Mouse (Mus musculus) embryonic facial prominence, embryonic 13.5 days (tissue): ENCODE results near the gene Omt2a. TPM values are rescaled to one million over a fixed set of nuclear protein-coding genes. Genes with fewer than 3 reads are reported as not detected.
A peak's percentile ranks its signal among the peaks of the same experiment; 100 is the strongest.
"Not testable (repeated sequence)": the region's sequence is repeated elsewhere in the genome, so short reads cannot be mapped to it uniquely, and the experiment has no call there.

Experiments
- ATAC-seq: fragments of 200-750 bp; cut with Nextera tagmentation; 2 replicates; pipeline ENCODE4 v1.8.0; 2017; ENCODE audit warnings: low read depth; ENCODE audit not compliant: insufficient number of reproducible peaks, insufficient read depth, low FRiP score, low TSS enrichment
- H3K27ac ChIP-seq: fragments of 300-500 bp; sonication (generic); 2 replicates; pipeline ENCODE4 v1.5.1; 2015; ENCODE audit warnings: moderate library complexity, mild to moderate bottlenecking, inconsistent platforms
- H3K27me3 ChIP-seq: fragments of 300-500 bp; sonication (generic); 2 replicates; pipeline ENCODE4 v1.6.1; 2015; ENCODE audit warnings: mild to moderate bottlenecking, inconsistent platforms
- H3K36me3 ChIP-seq: fragments of 300-500 bp; sonication (generic); 2 replicates; pipeline ENCODE4 v1.6.1; 2015; ENCODE audit warnings: mild to moderate bottlenecking, inconsistent platforms
- H3K4me1 ChIP-seq: fragments of 300-500 bp; sonication (generic); 2 replicates; pipeline ENCODE4 v1.6.1; 2015; ENCODE audit warnings: inconsistent platforms
- H3K4me2 ChIP-seq: fragments of 300-500 bp; sonication (generic); 2 replicates; pipeline ENCODE4 v1.6.1; 2015; ENCODE audit warnings: moderate library complexity, mild to moderate bottlenecking, inconsistent platforms
- H3K4me3 ChIP-seq: fragments of 300-500 bp; sonication (generic); 2 replicates; pipeline ENCODE4 v1.5.1; 2015; ENCODE audit warnings: mild to moderate bottlenecking, inconsistent platforms
- H3K9ac ChIP-seq: fragments of 300-500 bp; sonication (generic); 2 replicates; pipeline ENCODE4 v1.6.1; 2015; ENCODE audit warnings: mild to moderate bottlenecking, inconsistent platforms
- H3K9me3 ChIP-seq: fragments of 300-500 bp; sonication (generic); 2 replicates; pipeline ENCODE4 v1.6.1; 2016; ENCODE audit warnings: inconsistent platforms
- WGBS: fragments of 180-500 bp; shearing (Covaris S2); methylation state at CpG from one replicate; pipeline ENCODE4 v1.1.7; 2015; ENCODE audit warnings: mixed read lengths; 5-methylcytosine and 5-hydroxymethylcytosine counted together
- polyA plus RNA-seq: library from polyadenylated mRNA; unstranded; fragments of >200 nt; fragmentation: Nextera tagmentation; extraction: Ambion mirVana; gene quantifications from 2 replicates; pipeline ENCODE4 v1.2.1, GENCODE M21; 2015

Omt2a gene
- not detected in 2 replicates for polyA plus RNA-seq

DNA sequence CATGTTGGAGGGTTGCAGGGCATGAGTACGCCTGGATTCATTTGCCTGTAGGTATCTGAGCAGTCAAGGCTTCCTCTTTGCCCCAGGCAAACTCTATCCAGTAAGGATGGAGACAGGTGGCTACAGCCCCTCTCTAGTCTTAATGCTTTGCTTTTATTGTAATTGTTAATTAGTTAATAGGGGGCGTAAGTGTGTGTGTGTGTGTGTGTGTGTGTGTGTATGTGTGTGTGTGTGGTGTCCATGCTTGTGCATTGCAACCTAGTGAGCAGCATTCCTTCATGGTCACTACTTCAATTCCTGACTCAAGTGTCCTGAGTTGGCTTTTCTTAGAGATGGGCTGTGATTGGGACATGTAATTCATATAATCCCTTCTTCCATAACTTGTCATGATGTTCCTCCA lies at the start of gene Omt2a:
Omt2a (minus strand) TSS at position 101 of the 400 bp plus-strand sequence.
- Histone ChIP-seq H3K4me1 (no peaks in the 10 kb centered on the region), H3K9me3 (no peaks in the 10 kb centered on the region), H3K27ac (no peak within 1 kb of the TSS), H3K27me3 (no peaks in the 10 kb centered on the region), H3K4me3 (no peak within 1 kb of the TSS), H3K36me3 (no peaks in the 10 kb centered on the region), H3K9ac (no peak within 1 kb of the TSS), H3K4me2 (no peak within 1 kb of the TSS)
- ATAC-seq, result no peak
- 54% methylated on average over 2 of the region's 2 CpGs for WGBS

DNA sequence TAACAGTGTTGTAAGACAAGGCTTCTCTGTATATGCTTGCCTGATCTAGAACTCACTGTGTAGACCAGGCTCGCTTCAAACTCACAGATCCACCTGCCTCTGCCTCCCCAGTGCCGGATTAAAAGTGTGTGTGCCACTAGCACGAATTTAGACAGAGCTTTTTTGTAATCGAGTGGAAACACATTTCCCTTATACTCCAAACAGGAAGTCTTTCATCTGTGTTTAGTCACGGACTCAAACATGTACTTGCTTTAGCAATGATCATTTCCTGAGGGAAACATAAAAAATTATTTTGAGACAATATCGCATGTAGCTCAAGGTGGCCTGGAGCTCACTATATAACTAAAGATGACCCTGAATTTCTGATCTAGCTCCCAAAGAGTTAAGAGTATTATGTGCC lies 48.8 kb upstream of the Omt2a start:
- no peak overlapping the region for H3K27ac ChIP-seq
- H3K9me3 ChIP-seq, result no peaks in the 10 kb centered on the region
- H3K4me2 ChIP-seq, result no peak overlapping the region
- H3K4me3 ChIP-seq, result no peak overlapping the region
- no peaks in the 10 kb centered on the region for H3K27me3 ChIP-seq
- ATAC-seq, result no peak
- H3K36me3 ChIP-seq, result no peaks in the 10 kb centered on the region
- H3K4me1 ChIP-seq, result no peaks in the 10 kb centered on the region
- 48% methylated on average over 6 of the region's 6 CpGs for WGBS
- H3K9ac ChIP-seq, result no peak overlapping the region

DNA sequence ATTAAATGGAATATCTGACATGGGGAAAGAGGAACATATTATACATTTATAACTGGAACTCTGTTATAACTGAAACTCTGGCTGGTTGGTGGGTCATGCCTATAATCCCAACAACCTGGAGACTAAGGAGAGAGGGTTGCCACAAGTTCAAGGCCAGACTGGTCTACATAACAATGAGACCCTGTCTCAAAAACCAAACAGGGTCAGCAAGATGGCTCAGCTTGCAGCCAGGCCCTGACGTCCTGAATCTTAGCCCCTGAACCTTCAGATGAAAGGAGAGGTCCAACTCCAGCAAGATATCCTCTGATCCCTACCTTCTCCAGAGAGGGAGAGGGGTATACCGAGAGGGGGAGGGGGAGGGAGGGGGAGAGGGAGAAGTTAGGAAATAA lies 45.9 kb upstream of the Omt2a start:
- WGBS, result 38% methylated on average over 2 of the region's 2 CpGs
- Histone ChIP-seq H3K9ac (no peak overlapping the region), H3K9me3 (no peaks in the 10 kb centered on the region), H3K4me1 (no peaks in the 10 kb centered on the region), H3K4me2 (no peak overlapping the region), H3K27ac (no peak overlapping the region), H3K36me3 (no peaks in the 10 kb centered on the region), H3K4me3 (no peak overlapping the region), H3K27me3 (no peaks in the 10 kb centered on the region)
- ATAC-seq, result no peak

DNA sequence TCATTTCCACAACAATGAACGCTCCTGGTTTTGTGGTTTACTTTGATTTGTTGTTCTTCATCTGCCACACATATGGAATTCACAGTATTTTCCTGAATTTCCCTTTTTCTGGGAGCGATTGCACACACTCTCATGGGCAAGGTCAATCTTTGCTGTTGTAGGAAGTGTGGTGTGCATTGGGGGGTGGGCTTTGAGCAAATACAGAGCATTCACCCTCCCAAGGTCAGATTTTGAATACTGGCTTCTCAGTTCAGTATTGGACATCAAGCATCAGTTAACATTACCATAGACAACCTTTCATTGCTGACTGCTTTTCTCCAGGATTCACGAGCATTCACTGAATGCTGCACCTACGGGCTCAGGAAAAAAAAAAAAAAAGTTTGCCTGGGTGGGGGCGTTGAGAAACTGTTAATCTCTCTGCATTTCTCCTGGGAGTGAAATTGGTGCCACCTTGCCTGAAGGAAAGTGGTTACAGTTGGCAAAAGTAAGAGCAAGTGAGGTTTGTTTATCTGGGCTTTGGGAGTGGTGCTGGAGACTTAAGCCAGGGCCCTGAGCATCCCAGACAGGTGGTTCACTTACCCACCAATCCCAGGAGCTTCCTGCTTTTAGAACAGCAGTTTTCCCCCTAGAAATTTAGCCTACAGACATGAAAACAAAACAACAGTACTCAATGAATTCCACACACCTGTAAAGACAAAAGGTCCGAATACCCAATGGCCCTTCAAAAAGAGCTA lies 45.3 kb upstream of the Omt2a start:
- Histone ChIP-seq H3K9me3 (no peaks in the 10 kb centered on the region), H3K4me2 (no peak overlapping the region), H3K4me1 (no peaks in the 10 kb centered on the region), H3K36me3 (no peaks in the 10 kb centered on the region), H3K27ac (no peak overlapping the region), H3K27me3 (no peaks in the 10 kb centered on the region), H3K4me3 (no peak overlapping the region), H3K9ac (no peak overlapping the region)
- ATAC-seq, result no peak
- WGBS, result 81% methylated on average over 6 of the region's 6 CpGs

DNA sequence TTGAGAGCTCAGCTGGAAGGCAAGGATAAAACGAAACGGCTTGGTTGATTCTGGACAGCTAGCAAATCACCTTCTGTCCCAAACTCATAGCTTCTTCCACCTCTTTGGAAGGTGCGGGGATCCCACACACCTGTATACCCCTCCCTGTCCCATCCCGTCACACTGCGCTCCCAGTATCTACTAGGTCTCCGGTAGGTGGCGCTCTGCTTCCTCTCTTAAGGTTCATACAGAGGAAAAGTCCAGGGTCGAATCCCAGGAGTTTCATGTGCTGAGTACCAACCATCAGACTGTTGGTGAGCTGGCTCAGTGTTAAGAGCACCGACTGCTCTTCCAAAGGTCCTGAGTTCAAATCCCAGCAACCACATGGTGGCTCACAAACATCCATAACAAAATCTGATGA lies 43.5 kb upstream of the Omt2a start:
- Histone ChIP-seq H3K27me3 (no peaks in the 10 kb centered on the region), H3K27ac (no peak overlapping the region), H3K4me1 (no peaks in the 10 kb centered on the region), H3K36me3 (no peaks in the 10 kb centered on the region), H3K9ac (no peak overlapping the region), H3K4me2 (no peak overlapping the region), H3K9me3 (no peaks in the 10 kb centered on the region), H3K4me3 (no peak overlapping the region)
- 14% methylated on average over 9 of the region's 9 CpGs for WGBS
- 0 out of 2 replicates have a peak, but pooled peaks have one; percentile 43 for ATAC-seq

DNA sequence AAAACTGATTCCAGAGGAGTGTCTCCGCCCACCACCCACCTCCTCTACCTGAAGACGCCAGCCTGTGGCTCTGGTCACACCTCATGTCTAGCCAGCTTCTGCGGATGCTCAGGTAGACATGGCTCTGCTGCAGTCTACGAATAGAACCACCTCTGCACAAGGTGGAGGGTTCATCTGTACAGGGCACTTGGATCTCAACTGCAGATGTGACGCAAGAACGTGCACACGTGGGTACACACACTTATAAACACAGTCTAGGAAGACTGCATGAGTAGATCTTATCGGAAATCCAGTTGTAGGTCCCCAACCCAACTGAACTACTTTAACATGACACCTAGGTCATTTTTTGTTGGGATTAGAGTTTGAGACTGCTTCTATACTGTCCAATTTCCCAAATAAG lies 41.0 kb upstream of the Omt2a start, which contains the start of gene Gsta2:
Gsta2 (minus strand) TSS at position 178 of the 400 bp plus-strand sequence.
- Histone ChIP-seq H3K27me3 (no peaks in the 10 kb centered on the region), H3K4me2 (no peak within 1 kb of the TSS), H3K36me3 (no peaks in the 10 kb centered on the region), H3K9ac (no peak within 1 kb of the TSS), H3K27ac (no peak within 1 kb of the TSS), H3K9me3 (no peaks in the 10 kb centered on the region), H3K4me1 (no peaks in the 10 kb centered on the region), H3K4me3 (no peak within 1 kb of the TSS)
- no peak for ATAC-seq
- 85% methylated on average over 8 of the region's 8 CpGs for WGBS

DNA sequence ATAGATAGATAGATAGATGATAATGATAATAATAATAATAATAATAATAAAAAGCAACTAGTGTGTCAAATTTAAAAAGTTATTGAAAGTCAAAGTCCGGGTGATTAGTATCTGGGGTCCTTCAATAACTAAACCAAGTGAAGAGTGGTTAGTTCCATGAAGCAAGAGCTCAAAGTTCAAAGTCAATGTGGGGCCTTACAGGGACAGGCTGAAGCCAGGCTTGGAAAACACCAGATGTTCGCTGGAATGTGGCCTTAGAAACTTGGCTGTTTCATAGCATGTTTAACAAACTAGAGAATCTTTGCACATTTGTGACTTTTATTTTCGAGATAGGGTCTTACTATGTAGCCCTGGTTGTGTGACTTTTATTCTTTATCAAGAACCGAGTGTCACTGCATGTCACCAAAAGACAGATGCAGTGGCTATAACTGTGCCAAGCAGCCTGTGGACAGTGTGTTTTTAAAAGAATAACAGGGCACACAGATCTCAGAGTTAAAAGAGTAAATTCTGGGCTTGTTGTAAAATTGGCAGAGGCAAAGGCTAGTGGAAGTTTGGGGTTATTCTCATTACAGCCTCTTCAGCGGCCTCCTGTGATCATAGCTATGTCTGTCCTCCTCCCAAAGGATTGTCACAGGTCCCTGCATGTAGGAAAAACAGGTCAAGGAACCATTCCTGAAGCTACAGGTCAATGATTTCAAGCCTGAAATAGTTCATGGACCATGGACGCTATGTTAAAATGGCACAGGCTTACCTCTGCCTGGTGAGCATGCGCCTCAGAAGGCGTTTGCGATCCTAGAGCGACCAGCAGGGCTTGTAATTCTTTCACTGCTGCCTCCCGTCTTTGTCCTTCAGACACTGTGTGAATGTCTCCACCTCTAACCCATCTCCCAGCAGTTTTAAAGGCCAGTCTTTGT lies 40.3 kb upstream of the Omt2a start:
- no peak overlapping the region for H3K4me3 ChIP-seq
- no peak overlapping the region for H3K4me2 ChIP-seq
- H3K9me3 ChIP-seq, result no peaks in the 10 kb centered on the region
- WGBS, result 83% methylated on average over 11 of the region's 11 CpGs
- H3K9ac ChIP-seq, result no peak overlapping the region
- no peak for ATAC-seq
- H3K27me3 ChIP-seq, result no peaks in the 10 kb centered on the region
- no peak overlapping the region for H3K27ac ChIP-seq
- no peaks in the 10 kb centered on the region for H3K4me1 ChIP-seq
- H3K36me3 ChIP-seq, result no peaks in the 10 kb centered on the region

DNA sequence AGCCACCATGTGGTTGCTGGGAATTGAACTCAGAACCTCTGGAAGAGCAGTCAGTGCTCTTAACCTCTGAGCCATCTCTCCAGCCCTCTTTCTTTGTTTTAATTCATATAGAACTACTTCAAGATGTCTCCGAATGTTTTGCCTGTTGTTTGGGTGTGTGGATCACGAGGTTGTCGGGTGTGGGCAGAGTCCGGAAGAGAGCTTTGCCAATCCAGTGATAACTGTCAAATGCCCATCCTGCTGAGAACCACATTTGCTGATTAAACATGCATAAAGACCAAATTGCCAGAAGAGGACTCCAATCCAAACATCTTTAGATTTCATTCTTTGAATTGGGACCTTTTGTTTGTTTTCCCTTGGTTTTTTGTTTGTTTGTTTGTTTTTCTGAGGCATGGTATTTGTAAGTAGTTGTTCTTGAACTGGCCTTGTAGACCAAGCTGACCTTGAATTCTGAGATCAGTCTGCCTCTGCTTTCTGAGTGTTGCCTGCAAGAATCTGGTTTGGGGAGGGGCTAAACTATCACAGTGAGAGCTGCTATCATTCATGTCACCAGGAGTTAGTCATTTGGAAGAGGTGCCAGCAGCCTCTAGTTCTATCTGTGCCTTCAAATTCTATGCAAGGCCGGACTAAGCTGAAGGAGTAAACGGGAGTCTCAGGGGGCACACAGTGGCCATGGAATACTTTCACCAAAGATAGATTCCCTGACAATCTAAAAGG lies 37.1 kb upstream of the Omt2a start:
- no peak for ATAC-seq
- Histone ChIP-seq H3K9me3 (no peaks in the 10 kb centered on the region), H3K4me2 (no peak overlapping the region), H3K4me3 (no peak overlapping the region), H3K36me3 (no peaks in the 10 kb centered on the region), H3K27me3 (no peaks in the 10 kb centered on the region), H3K4me1 (no peaks in the 10 kb centered on the region), H3K9ac (no peak overlapping the region), H3K27ac (no peak overlapping the region)
- WGBS, result 81% methylated on average over 6 of the region's 6 CpGs

DNA sequence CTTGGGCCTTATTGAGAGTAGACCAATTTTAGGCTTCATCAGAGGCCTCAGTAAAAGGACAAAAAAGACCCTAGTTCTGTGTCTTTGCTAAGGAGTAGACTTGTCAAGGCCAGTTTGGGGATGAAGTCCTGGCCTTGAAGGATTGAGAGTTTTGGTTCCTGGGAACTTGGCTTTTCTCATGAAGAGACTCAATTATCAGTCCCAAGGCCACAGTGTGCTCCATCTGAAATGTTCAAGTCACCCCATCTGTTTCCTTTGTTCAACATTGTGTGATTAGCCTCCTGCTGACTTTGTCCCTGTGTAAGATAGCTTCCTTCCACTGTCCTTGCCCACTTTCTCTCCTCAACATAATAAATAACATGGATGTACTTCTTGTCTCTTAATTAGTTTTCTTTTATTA lies 35.4 kb upstream of the Omt2a start:
- H3K4me3 ChIP-seq, result not testable (repeated sequence)

DNA sequence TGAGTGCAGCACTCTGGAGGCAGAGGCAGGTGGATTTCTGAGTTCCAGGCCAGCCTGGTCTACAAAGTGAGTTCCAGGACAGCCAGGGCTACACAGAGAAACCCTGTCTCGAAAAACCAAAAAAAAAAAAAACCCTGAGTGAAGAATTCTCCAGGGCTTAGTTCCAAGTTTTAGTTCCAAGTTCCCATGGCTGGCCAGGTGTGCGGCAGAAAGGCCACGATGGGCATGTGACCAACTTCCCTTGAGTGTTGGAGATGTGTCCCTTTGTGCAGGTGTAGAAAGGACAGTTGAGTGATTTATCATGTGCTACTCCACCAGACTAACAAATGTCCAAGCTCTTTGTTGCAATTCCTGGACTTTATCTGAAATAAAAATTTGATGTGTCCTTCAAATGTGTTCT lies 34.5 kb upstream of the Omt2a start:
- not testable (repeated sequence) for H3K4me1 ChIP-seq, H3K4me3 ChIP-seq, ATAC-seq, H3K9me3 ChIP-seq, H3K27ac ChIP-seq, H3K4me2 ChIP-seq, H3K27me3 ChIP-seq, H3K36me3 ChIP-seq, H3K9ac ChIP-seq
- 86% methylated on average over 3 of the region's 3 CpGs for WGBS

More for the DNA sequence above, 35.4 kb upstream of the Omt2a start:
- H3K4me1 ChIP-seq, H3K9ac ChIP-seq, H3K27me3 ChIP-seq, ATAC-seq, H3K9me3 ChIP-seq, H3K36me3 ChIP-seq, H3K27ac ChIP-seq, H3K4me2 ChIP-seq: not testable (repeated sequence)

DNA sequence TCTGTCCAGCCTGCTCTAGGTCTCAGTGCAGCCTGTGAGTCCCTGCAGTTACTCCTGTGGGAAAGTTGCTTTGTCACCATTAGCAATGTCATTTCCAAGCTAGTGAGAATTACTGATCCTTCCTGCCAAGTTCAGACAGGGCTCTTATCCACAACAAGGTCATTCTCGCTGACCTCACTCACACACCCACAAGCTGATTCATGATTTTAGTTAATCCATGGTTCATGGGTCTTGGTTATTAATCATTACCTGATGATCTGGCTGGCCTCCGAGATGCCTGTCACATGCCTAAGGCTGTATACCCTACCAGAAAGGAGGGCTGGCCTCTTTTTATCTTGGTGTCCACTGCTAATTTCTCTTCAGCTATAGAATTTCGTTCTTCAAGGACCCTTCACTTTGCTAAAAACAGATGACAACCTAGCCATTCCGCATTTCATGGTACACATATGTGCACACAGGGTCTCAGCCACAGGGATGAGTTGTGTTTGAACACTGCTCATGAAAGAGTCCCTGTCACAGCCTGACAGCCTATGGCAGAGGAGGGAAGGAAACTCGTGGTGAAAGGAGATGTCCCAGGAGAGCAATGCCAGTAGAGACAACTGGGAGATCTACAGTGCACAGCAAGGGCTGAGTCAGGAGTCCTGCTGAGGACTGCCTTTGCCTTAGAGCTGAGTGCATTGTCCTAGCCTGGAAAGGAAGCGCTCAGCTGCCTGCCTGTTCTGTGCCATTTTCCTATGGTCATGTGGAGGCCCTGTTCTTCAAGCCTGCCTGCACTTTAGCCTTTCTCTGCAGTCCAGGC lies 33.8 kb upstream of the Omt2a start:
- H3K4me1 ChIP-seq, H3K36me3 ChIP-seq, H3K9ac ChIP-seq, H3K27ac ChIP-seq, H3K27me3 ChIP-seq, H3K9me3 ChIP-seq, H3K4me3 ChIP-seq, ATAC-seq, H3K4me2 ChIP-seq: not testable (repeated sequence)
- 53% methylated on average over 6 of the region's 6 CpGs for WGBS
